Mouse (Mus musculus) thymus, postnatal 14 days (tissue): ENCODE results near the gene Ptger3.

Experiments used
- DNase-seq: peaks from one replicate; pipeline ENCODE4 v3.0.0; 2021

Ptger3 gene

DNA sequence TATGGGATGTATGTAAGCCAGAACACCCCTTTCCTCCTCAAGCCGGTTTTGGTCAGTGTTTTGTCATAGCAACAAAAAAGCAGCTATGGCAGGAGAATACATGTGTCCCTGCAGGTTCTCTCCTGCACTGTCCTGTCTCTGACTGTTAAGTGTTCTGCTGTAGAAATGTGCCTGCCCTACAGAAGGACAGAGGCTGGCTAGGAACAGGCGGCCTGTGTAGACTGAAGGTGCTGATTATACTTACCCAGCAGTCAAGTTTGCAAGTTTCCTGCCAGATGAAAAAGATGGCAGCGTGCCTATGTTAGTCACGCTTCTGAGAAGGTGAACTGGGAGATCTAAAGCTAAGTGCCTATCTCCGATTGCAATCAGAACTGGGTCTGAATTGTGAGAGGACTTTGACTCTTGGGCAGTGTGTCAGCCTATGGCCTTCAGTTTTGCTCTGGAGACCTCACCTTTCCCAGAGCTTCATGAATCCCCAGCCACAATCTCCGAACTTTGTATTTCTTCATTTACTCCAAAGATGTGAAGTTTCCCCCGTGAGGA, 31.2 kb downstream of the Ptger3 start:
- DNase-seq: no peak

- DNase-seq: no peak
These were observed 38.2 kb downstream of the Ptger3 start for GRCm38 (mm10) chr3:157604684-157605410.

- no peak for DNase-seq
These were observed 38.7 kb downstream of the Ptger3 start for GRCm38 (mm10) chr3:157605411-157605740.

DNA sequence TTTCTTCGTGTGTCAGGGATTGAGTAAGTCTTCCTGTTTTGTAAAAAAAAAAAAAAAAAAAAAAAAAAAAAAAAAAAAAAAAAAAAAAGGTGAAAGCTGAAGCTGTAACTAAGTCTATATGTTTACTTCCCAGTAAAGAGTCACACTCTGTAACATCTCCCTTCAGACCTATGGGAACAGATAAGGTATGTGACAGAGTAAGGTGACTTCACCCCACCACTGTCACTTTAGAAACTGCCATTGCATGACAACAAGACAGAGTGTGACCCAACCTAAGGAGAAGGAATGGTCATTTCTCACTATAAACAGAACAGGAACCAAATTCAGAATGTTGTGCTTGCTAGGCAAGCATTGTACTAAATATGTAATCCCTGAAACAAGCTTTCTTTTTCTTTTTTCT, 46.9 kb downstream of the Ptger3 start:
- DNase-seq: no peak

- peak; percentile 72 for DNase-seq
These were observed 50.3 kb downstream of the Ptger3 start for GRCm38 (mm10) chr3:157616949-157617348.

DNA sequence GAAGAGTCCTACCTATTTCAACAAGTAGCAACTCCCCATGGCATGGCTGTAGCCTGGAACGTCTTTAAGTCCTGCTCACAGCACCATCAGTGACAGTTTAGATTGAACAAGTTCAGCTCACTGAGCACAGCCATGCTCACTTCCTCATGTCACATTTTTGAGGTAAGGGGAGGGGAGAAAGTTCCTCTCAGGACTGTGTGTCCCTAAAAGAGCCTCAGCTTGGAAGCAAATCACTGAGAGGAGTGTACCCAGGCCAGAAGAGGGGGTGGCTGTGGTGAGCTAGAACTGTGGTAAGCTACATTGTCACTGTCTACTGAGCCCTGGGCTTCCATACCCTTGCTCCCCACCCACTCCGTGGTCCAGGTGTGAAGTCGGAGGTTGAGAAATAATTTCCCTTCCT, 60.7 kb downstream of the Ptger3 start:
- DNase-seq: no peak

DNA sequence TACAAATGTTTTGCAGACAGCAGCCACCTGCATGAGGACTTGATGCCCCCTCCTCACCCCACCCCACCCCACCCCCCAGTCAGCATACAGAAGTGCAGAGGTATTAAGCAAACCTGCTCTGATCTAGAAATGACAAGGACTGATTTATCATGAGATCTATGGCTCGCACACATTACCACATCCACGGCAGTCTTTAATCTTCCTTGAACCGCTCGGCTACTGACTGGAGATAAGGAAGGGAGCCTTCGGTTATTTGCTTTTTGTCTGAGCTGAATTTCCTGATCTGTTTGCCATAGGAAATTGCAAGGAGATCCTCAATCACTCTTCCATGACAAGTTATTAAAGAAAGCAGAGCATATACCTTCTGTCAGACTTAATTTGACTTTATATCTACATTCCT, 64.0 kb downstream of the Ptger3 start:
- no peak for DNase-seq

DNA sequence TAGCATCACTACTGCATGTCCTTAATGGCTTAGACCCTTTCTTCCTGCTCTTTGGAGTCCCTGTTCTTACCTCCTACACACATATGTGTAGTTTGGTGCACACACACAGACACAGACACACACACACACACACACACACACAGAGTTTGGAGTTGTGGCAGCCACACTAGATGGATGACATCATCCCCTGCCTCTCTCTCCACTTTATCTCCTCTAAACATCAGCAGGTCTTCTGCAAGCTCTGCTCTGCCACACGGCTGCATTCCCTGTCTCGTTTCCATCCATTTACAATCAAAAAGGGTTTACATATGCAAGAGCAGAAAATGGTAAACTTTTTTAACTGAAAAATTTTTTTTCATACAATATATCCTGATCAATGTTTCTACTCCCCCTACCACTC, 64.7 kb downstream of the Ptger3 start:
- no peak for DNase-seq

DNA sequence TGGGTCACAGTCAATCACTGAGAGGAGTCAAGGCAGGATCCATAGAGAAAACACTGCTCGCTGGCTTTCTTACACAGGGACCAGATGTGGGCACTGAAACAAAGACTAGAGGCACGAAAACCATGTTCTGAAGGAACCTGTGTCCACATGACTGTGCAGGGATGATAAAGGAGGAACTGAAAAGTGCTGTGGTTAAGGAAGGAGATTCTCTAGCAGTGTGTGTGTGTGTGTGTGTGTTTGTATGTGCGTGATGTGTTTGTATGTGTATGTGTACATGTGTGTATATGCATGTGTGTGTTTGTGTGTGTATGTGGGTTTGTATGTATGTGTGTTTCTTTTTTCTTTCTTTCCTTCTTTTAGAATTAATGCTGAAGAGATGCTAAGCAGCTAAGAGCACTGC, 67.7 kb downstream of the Ptger3 start:
- no peak for DNase-seq

DNA sequence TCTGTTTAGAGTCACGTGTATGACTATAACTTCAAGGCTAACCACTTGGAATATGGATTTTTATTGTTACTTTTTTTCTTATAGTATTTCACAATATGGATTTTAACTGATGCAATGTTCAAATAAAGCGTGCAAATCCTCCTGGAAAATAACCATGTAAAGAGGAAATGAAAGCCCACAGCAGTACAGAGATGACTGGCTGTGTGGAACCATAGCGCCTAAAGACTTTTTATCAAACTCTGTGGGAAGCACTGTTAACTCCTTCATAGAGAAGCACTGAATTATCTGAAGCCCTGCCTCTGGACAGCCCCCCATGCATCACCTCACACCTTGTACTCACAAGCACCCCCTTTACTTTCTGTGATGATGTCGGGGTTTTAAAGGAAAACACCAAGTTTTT, 69.0 kb downstream of the Ptger3 start:
- no peak for DNase-seq

- DNase-seq: no peak
These were observed 70.2 kb downstream of the Ptger3 start for GRCm38 (mm10) chr3:157636887-157637286.

- DNase-seq: no peak
These were observed 70.6 kb downstream of the Ptger3 start for GRCm38 (mm10) chr3:157637341-157637740.

GRCm38 (mm10) chr3:157641634-157642033, 74.9 kb downstream of the Ptger3 start:
- DNase-seq: no peak

- DNase-seq: no peak
These were observed 94.9 kb downstream of the Ptger3 start for GRCm38 (mm10) chr3:157661622-157662021.

- DNase-seq: no peak
These were observed 97.9 kb downstream of the Ptger3 start for GRCm38 (mm10) chr3:157664486-157665041.

DNA sequence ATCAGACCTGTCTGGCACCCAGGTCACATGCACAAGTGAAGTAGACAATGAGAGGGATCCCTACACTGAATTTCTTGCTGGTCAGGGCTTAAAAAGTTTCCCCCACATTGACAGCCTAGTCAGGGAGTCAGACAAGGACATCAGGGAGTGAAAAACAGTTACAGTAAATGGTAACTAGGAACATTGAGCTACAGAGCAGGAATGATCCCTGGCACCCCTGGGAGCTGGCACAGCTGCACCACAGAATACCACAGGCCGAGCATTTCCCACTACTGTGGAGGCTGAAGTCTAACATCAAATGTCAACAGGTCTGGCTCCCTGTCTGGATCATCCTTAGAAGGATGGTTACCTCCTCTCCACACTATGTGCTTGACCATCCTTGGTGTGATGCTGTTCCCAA, 98.8 kb downstream of the Ptger3 start:
- no peak for DNase-seq

- no peak for DNase-seq
These were observed 99.5 kb downstream of the Ptger3 start for GRCm38 (mm10) chr3:157666142-157666541.

DNA sequence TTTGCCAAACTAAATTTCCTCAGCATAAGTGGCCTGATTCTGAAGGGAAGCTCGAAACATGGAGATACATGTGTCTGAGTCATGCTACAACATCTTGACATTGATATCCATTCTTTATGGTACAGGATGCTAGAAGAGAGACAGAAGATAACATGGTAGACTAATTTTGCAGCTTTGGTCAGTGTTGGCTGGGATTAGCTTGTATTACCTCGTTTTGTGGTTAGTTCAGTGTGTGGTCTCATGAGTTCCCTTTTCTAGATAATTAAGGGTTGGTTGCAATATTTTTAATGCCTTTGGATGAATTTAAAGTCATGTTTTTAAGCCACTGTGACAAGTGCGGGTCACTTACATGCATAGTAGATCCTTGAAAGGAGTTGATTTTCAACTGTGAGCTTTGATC, 119.4 kb downstream of the Ptger3 start:
- no peak for DNase-seq

DNA sequence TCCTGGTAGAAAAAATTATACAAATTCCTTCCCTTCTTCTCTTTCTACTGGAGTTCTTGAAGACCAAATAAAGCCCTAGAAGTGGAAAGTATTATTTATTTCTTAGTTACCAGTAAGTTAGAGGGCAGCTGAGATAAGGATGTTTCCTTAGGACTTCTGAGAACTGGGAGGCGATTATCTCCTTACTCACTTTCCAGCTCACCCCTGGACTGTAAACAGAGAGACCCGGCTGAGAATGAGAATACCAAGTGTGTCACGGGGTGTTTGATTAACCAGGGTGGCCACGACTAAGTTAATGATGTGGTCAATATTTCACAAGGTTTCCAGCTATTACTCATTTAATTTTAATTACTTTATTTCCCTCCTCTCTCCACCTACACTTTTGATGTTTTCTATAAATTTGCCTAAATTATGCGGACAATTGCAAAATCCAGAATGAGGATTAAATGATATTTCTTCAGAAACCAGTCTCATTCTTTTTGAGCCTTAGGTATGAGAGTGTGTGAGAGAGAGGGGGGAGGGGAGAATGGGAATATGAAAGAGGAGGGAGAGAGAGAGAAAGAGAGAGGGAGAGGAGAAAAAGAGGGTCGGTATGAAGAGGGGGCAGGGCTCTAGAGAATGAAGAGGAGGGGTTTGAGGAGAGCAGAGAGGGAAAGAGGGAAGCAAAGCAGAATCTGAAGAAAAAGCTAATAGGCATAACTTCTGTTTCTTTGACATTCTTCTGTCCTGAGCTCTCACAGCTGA, 121.9 kb downstream of the Ptger3 start:
- DNase-seq: no peak
